13 mouse cellular contexts compared by ENCODE assay signal in the genomic region with DNA sequence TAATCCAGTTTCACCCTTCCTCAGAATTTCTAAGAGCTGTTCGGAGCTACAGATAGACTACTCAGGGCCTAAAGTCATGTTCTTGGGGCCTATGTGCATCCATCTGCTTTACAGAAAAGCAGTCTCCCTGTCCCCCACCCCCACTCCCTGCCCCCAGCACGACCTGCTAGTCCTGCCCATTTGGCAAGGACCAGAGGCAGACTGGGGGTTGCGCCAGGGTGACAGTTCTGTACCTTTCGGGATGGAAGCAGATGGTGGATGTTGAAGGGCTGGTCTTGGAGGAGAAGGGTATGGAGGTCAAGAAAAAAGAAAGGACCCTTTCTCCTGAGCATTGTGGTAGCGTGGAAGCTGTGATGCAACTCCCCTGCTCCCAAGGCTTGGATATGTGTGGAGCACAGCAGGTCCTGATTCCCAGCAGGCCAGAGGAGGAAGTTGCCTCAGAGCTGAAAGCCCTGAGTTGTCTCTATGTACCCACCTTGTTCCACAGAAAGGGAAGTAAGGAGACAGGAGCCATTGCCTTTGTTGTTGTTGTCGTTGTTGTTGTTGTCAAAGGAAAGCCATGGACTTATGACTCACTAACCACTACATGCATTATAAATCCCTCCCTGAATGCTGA.
"Had no signal": no experiment of that assay in that cellular context is flagged by ENCODE, and none has a peak within 500 bp of the region (broad histone marks: within the 10 kb centered on the region; RNA-seq: fewer than 3 reads in every experiment).

No protein-coding gene starts in this region.

- H3K27ac ChIP-seq: midbrain, embryonic 13.5 days; midbrain, embryonic 15.5 days; neural tube, embryonic 12.5 days; stomach, embryonic 15.5 days; stomach, postnatal 0 days had no signal

- H3K9ac ChIP-seq: lung, embryonic 14.5 days; midbrain, embryonic 13.5 days; midbrain, embryonic 15.5 days; neural tube, embryonic 12.5 days; stomach, embryonic 15.5 days had no signal

- H3K4me2 ChIP-seq: lung, embryonic 14.5 days; midbrain, embryonic 11.5 days; midbrain, embryonic 13.5 days; midbrain, embryonic 15.5 days; neural tube, embryonic 12.5 days; stomach, embryonic 15.5 days had no signal

- H3K9me3 ChIP-seq: megakaryocyte, embryonic 14.5 days; midbrain, embryonic 13.5 days; midbrain, embryonic 15.5 days; neural tube, embryonic 12.5 days; stomach, embryonic 15.5 days had no signal

- H3K36me3 ChIP-seq: midbrain, embryonic 15.5 days; neural tube, embryonic 12.5 days; stomach, embryonic 15.5 days had no signal

- DNase-seq: lung, embryonic 14.5 days; lung, postnatal 4 days; right cerebral cortex, postnatal 14 days; thymus, adult 2 months; thymus, postnatal 25 days; thymus, postnatal 4 days had no signal

- ATAC-seq: midbrain, embryonic 13.5 days; midbrain, embryonic 15.5 days had no signal

- H3K27me3 ChIP-seq: stomach, embryonic 15.5 days had no signal

- H3K4me3 ChIP-seq: midbrain, embryonic 13.5 days; midbrain, embryonic 15.5 days; neural tube, embryonic 12.5 days; stomach, embryonic 15.5 days had no signal
